Mouse (Mus musculus) heart, embryonic 11.5 days (tissue): ENCODE data around the gene Cybrd1. TPM values are rescaled to one million over a fixed set of nuclear protein-coding genes. Genes with fewer than 3 reads are reported as not detected.
A peak's percentile ranks its signal among the peaks of the same experiment; 100 is the strongest.

Experiments used
- ATAC-seq: fragments of 200-750 bp; cut with Nextera tagmentation; replicated peaks from 2 replicates; pipeline ENCODE4 v1.8.0; 2017; ENCODE audit warnings: moderate library complexity; ENCODE audit not compliant: insufficient number of reproducible peaks, low FRiP score, low TSS enrichment
- H3K27ac ChIP-seq: fragments of 300-500 bp; sonication (generic); 2 replicates; pipeline ENCODE4 v1.5.1; 2014; ENCODE audit warnings: mild to moderate bottlenecking, low read depth, low read length
- H3K27me3 ChIP-seq: fragments of 300-500 bp; sonication (generic); 2 replicates; pipeline ENCODE4 v1.6.1; 2014; ENCODE audit warnings: mild to moderate bottlenecking, low read length, mixed read lengths; ENCODE audit not compliant: control insufficient read depth, insufficient read depth
- H3K36me3 ChIP-seq: fragments of 300-500 bp; sonication (generic); 2 replicates; pipeline ENCODE4 v1.6.1; 2014; ENCODE audit warnings: mild to moderate bottlenecking, low read length, moderate library complexity, mixed read lengths; ENCODE audit not compliant: control insufficient read depth, insufficient read depth
- H3K4me1 ChIP-seq: fragments of 300-500 bp; sonication (generic); 2 replicates; pipeline ENCODE4 v1.6.1; 2014; ENCODE audit warnings: low read length; ENCODE audit not compliant: control insufficient read depth, insufficient read depth
- H3K4me2 ChIP-seq: fragments of 300-500 bp; sonication (generic); 2 replicates; pipeline ENCODE4 v1.6.1; 2014; ENCODE audit warnings: mild to moderate bottlenecking, moderate library complexity
- H3K4me3 ChIP-seq: fragments of 300-500 bp; sonication (generic); 2 replicates; pipeline ENCODE4 v1.5.1; 2014; ENCODE audit warnings: low read depth, low read length
- H3K9ac ChIP-seq: fragments of 300-500 bp; sonication (generic); 2 replicates; pipeline ENCODE4 v1.6.1; 2014; ENCODE audit warnings: mild to moderate bottlenecking, low read depth, low read length, moderate library complexity
- H3K9me3 ChIP-seq: fragments of 300-500 bp; sonication (generic); replicated peaks from 2 replicates; pipeline ENCODE4 v1.6.1; 2016; ENCODE audit warnings: low read length; ENCODE audit not compliant: control insufficient read depth
- WGBS: fragments of 180-500 bp; shearing (Covaris S2); extraction: QIAGEN DNeasy Blood & Tissue Kit; methylation state at CpG from one replicate; pipeline ENCODE4 v1.1.7; 2014; ENCODE audit not compliant: insufficient replicate concordance; 5-methylcytosine and 5-hydroxymethylcytosine counted together
- polyA plus RNA-seq: library from polyadenylated mRNA; unstranded; fragments of >200 nt; fragmentation: Nextera tagmentation; extraction: Ambion mirVana; gene quantifications from 2 replicates; pipeline ENCODE4 v1.2.1, GENCODE M21; 2014

Gene Cybrd1
- polyA plus RNA-seq, 1 experiment from 2014 or later: 0.74 TPM

DNA sequence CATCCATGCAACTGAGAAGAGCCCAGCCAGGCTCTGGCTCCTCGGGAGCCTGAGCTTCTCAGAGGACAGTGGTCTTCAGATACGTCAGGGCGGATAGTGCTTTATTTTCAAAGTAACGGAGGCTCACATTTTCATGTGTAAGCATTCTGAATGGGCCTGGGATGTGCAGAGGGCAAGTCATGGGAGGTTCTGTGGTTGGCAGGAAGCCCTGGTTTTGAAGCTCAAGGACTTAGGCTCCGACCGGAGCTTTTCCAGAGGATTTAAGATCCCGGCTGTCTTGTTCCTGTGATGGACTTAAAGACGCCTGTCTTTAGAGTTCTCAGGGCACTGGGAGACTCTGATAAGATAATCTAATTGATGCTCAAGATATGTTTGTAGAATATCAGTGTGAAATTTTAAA lies 38.7 kb downstream of the Cybrd1 start:
- Histone ChIP-seq H3K4me2 (no peak overlapping the region), H3K27me3 (no peaks in the 10 kb centered on the region), H3K9me3 (no peaks in the 10 kb centered on the region), H3K4me1 (no peaks in the 10 kb centered on the region), H3K36me3 (no peaks in the 10 kb centered on the region), H3K4me3 (no peak overlapping the region), H3K9ac (no peak overlapping the region), H3K27ac (no peak overlapping the region)
- no peak for ATAC-seq
- WGBS: 79% methylated on average over 8 of the region's 8 CpGs

DNA sequence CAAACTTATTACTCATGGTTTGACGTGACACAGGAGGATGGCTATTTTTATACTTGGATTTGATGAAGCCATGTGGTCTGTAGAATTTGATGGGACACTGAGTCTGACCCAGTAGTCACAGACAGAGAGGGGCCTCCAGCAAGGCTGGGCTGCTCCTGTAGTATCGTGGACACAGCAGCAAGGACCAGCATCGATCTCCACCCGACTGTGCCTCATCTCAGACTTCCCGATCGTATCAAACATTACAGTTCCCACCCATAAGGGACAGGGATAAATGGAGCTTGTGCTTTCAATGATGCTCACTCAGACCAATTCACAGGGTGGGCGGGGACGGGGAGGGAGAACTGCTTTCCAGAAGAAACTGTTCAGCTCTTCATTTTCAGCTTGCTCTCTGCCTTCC lies 40.2 kb downstream of the Cybrd1 start:
- Histone ChIP-seq H3K4me3 (no peak overlapping the region), H3K9me3 (no peaks in the 10 kb centered on the region), H3K4me1 (no peaks in the 10 kb centered on the region), H3K27ac (no peak overlapping the region), H3K36me3 (no peaks in the 10 kb centered on the region), H3K27me3 (no peaks in the 10 kb centered on the region), H3K9ac (no peak overlapping the region), H3K4me2 (no peak overlapping the region)
- WGBS: 83% methylated on average over 8 of the region's 8 CpGs
- ATAC-seq: no peak

DNA sequence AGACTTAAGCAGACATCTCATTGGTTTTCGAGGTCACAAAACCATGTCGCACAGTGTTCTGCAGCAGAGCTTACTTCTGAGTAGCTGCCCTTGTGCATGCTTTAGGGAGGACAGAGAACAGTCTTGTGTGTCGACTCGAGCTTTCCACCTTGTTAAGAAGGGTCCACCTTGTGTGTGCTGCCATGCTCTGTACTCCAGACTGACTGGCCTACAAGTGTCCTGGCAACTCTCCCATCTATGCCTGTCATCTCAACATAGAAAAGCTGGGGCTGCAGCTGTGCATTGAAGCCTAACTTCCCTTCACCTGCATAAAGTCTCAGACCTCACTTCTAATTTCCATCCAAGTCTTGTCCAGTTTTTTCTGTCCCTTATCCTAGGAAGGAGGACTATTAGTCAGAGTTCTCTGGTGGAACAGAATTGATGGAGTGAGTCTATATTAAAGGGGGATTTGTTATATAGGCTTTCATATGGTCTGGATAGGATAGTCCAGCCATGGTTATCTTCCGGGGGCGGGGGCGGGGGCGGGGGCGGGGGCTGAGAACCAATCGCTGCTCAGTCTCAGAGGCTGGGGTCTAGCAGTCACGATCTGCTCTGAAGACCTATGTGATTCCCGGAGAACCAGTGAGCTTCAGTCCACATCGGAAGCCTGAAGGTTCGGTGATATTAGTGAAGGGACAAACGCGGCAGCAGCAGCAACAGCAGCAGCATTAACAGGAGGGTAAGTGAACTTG lies 42.0 kb downstream of the Cybrd1 start:
- Histone ChIP-seq H3K4me1 (no peaks in the 10 kb centered on the region), H3K4me2 (peak overlapping the region; percentile 55), H3K4me3 (peak overlapping the region; percentile 14; the same call in 1 of the 2 replicates), H3K9me3 (no peaks in the 10 kb centered on the region), H3K36me3 (no peaks in the 10 kb centered on the region), H3K27me3 (no peaks in the 10 kb centered on the region), H3K9ac (no peak overlapping the region), H3K27ac (no peak overlapping the region)
- 59% methylated on average over 16 of the region's 16 CpGs for WGBS
- ATAC-seq: no peak

DNA sequence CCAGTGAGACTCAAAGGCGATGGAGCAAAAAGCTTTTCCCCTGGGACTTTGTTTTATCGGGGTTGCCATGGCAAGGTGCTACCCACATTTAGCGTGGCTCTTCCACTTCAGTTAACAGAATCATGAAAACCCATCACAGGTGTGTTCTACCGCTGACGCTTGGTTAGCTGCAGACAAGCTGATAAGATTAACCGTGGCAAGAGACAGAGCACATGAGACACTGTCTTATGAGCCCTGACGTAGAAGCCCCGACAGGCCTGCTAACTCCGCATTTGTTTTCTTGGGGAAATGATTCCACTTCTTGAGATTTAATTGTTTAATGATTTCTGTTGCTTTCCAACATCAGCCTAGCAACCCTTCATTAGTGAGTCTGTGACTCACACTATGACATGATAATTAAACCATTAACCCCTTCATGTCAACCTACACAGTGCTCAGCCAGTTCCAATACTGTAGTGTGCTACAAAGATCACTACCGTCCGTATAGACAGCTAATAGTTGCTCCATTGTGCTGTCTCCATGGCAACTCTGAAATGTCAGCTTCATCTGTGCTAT lies 42.7 kb downstream of the Cybrd1 start:
- Histone ChIP-seq H3K9ac (no peak overlapping the region), H3K27me3 (no peaks in the 10 kb centered on the region), H3K4me2 (peak overlapping the region; percentile 55), H3K4me1 (no peaks in the 10 kb centered on the region), H3K9me3 (no peaks in the 10 kb centered on the region), H3K4me3 (peak overlapping the region; percentile 14; the same call in 1 of the 2 replicates), H3K27ac (no peak overlapping the region), H3K36me3 (no peaks in the 10 kb centered on the region)
- no peak for ATAC-seq
- 42% methylated on average over 11 of the region's 11 CpGs for WGBS

DNA sequence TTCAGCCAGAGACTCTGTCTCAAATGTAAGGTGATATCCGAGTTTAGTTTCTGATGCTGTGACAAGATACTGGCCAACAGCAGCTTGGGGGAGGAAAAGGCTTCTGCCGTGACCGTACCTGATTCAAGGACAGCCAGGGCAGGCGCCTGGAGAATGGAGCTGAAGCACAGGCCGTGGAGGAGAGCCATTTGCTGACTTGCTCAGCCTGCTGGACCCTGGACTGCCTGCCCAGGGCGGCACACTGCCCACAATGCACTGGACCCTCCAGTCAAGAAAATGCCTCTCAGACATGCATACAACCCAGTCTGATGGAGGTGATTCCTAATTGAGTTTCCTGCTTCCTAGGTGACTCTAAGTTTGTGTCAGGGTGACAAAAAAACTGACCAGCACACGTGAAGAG lies 43.8 kb downstream of the Cybrd1 start:
- H3K27ac ChIP-seq: no peak overlapping the region
- no peaks in the 10 kb centered on the region for H3K36me3 ChIP-seq
- no peak overlapping the region for H3K9ac ChIP-seq
- ATAC-seq: no peak
- H3K4me1 ChIP-seq: no peaks in the 10 kb centered on the region
- no peak overlapping the region for H3K4me3 ChIP-seq
- H3K27me3 ChIP-seq: no peaks in the 10 kb centered on the region
- H3K9me3 ChIP-seq: no peaks in the 10 kb centered on the region
- no peak overlapping the region for H3K4me2 ChIP-seq
- 70% methylated on average over 7 of the region's 7 CpGs for WGBS

DNA sequence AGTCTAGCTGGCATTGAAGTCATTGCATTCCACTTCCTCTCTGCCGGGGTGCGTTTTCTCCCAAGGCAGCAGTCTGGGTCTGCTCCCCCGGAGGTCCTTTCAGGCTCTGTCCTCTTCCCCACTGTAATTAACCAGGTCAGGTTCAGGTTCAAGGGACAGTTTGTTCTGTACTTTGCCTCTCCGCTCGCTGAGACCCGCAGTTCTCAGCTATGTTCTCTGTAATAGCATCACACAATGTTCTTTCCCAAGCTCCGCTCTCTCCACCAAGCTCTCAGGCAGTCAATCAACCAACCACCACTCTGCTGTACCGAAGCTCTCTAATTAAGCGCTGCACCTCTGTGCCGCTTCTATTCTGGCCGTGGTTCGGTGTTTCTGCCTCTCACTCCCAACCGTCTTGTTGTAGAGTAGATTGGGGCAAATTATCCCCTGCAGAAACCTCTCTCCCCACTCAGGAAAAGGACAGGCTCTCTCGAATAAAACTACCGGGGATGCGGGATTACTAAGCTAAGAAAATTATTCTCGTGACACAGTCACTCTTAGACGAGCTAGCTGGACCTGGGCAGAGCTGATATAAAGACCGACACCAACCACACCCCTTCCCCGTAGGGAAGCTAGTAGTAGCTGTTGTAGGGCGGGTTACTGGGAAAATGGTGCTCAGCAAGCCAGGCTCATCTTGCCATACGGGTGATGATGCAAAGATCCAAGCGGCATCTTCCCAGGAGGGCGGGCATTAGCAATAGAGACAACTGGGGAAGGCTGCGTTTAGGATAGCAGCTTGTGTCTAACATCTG lies 45.3 kb downstream of the Cybrd1 start:
- ATAC-seq: no peak
- H3K4me2 ChIP-seq: no peak overlapping the region
- WGBS: 77% methylated on average over 25 of the region's 25 CpGs
- no peak overlapping the region for H3K27ac ChIP-seq
- H3K4me1 ChIP-seq: no peaks in the 10 kb centered on the region; the same call in 1 of the 2 replicates
- no peaks in the 10 kb centered on the region for H3K36me3 ChIP-seq
- no peak overlapping the region for H3K9ac ChIP-seq
- no peaks in the 10 kb centered on the region for H3K27me3 ChIP-seq
- no peaks in the 10 kb centered on the region for H3K9me3 ChIP-seq
- no peak overlapping the region for H3K4me3 ChIP-seq

DNA sequence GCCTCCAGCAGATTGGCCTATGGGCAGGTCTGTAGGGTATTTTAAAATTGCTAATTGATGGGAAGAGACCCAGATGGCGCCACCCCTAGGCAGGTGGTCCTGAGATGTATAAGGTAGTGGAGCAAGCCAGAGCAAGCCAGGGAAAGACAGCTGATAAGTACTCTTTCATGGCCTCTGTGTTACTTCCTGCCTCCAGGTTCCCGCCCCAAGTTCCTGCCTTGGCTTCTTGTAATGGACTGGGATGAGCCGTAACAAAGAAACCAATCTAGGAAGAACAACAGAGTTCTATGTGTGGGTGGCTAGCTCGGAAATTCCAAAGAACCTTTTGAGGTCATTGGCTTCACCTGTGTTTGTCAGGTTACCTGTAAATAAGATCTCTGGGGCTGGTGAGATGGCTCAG lies 49.5 kb downstream of the Cybrd1 start:
- Histone ChIP-seq H3K36me3 (no peaks in the 10 kb centered on the region), H3K4me3 (no peak overlapping the region), H3K4me2 (no peak overlapping the region), H3K27me3 (no peaks in the 10 kb centered on the region), H3K9me3 (no peaks in the 10 kb centered on the region), H3K27ac (no peak overlapping the region), H3K4me1 (no peaks in the 10 kb centered on the region; the same call in 1 of the 2 replicates), H3K9ac (no peak overlapping the region)
- 70% methylated on average over 4 of the region's 4 CpGs for WGBS
- no peak for ATAC-seq

DNA sequence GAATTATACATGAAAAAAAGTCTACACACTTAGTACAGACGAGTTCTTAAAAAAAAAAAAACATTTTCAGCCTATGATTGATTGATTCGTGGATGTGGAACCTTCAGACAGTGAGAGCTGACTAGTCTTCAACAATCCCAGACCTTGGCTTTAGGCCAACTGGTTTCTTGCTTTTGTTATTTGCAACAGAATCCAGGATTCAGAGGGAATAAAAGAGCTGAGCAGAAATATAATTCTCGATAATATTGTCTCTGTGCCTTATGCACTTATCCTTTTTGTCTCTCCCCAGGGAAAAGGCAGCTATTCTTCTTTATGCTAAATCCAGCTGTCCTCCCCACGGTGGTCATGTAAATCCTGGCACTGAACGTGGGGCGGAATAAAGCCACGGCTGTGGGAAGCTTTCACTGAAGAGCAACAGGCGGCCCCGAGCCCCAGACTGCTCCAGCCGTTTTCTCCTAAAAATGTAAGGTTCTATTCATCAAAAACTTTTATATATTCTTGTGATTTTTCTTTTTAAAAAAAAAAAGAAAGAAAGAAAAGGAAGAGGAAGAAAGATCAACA lies 50.8 kb downstream of the Cybrd1 start:
- H3K27me3 ChIP-seq: no peaks in the 10 kb centered on the region
- no peaks in the 10 kb centered on the region; the same call in 1 of the 2 replicates for H3K4me1 ChIP-seq
- 71% methylated on average over 10 of the region's 10 CpGs for WGBS
- H3K36me3 ChIP-seq: no peaks in the 10 kb centered on the region
- H3K4me3 ChIP-seq: no peak overlapping the region
- no peak overlapping the region for H3K9ac ChIP-seq
- no peak overlapping the region for H3K27ac ChIP-seq
- H3K4me2 ChIP-seq: no peak overlapping the region
- no peak for ATAC-seq
- H3K9me3 ChIP-seq: no peaks in the 10 kb centered on the region
